Mouse (Mus musculus) central nervous system, embryonic 18 days (tissue): ENCODE measurements around the gene Bmpr1b. TPM values are rescaled to one million over a fixed set of nuclear protein-coding genes. Genes with fewer than 3 reads are reported as not detected.

Experiments
- polyA plus RNA-seq: library from polyadenylated mRNA; depleted of rRNA; stranded (reverse); fragments of >200 nt; gene quantifications from 2 replicates; pipeline ENCODE4 v1.2.3, GENCODE M21; 2012; rRNA removed

Gene Bmpr1b
- polyA plus RNA-seq = 3.8 and 4.0 TPM in 2 replicates

GRCm38 (mm10) chr3:142168863-142169521 lies at the start of gene Bmpr1b:
Gene Bmpr1b (minus strand): TSS chr3:142169425.

Other genes starting within 250 kb of the Bmpr1b start
- gene Pdlim5, start 226.3 kb upstream of the Bmpr1b start, polyA plus RNA-seq = 14.4 and 21.0 TPM in 2 replicates